Mouse (Mus musculus): Measurements from ENCODE around the gene Gm29776.

- TF ChIP-seq EP300 (IDR thresholded peaks at IDR 0.05; ENCODE audit: low read length): no peak
- TF ChIP-seq BHLHE40 (IDR thresholded peaks at IDR 0.05; ENCODE audit: low read depth, low read length): no peak
- no peak for TF ChIP-seq CTCF (conservative IDR thresholded peaks at IDR 0.05 in 1 of 2, IDR thresholded peaks at IDR 0.05 in 1 of 2; ENCODE audit: low read depth in 2 of 2, low read length in 2 of 2)
- TF ChIP-seq GABPA (IDR thresholded peaks at IDR 0.05; ENCODE audit: insufficient replicate concordance, low read depth, low read length): no peak
- TF ChIP-seq CHD1 (IDR thresholded peaks at IDR 0.05; ENCODE audit: low read depth, low read length): no peak
- TF ChIP-seq ZMIZ1 (IDR thresholded peaks at IDR 0.05; ENCODE audit: low read depth, low read length): no peak
- no peak for TF ChIP-seq MAZ (IDR thresholded peaks at IDR 0.05; ENCODE audit: low read depth, low read length)
- no peak for TF ChIP-seq KAT2A (IDR thresholded peaks at IDR 0.05; ENCODE audit: insufficient replicate concordance, low read length)
- TF ChIP-seq CHD2 (IDR thresholded peaks at IDR 0.05; ENCODE audit: low read length): no peak
- no peak for TF ChIP-seq MYC (IDR thresholded peaks at IDR 0.05; ENCODE audit: low read depth, low read length)
- TF ChIP-seq POLR2A (IDR thresholded peaks at IDR 0.05; ENCODE audit: low read depth, low read length): no peak
- TF ChIP-seq MEF2A (IDR thresholded peaks at IDR 0.05; ENCODE audit: borderline replicate concordance, low read depth, low read length): no peak
These were observed 13.2 kb downstream of the Gm29776 start for GRCm38 (mm10) chr14:54685471-54685870.
